Mouse (Mus musculus): Measurements from ENCODE around the gene B3gat1.

- TF ChIP-seq CTCF (IDR thresholded peaks at IDR 0.05; ENCODE audit: low read depth, low read length) (no peak), POLR2A (IDR thresholded peaks at IDR 0.05; ENCODE audit: extremely low read depth, insufficient read depth, low read length) (no peak)
Observed at GRCm38 (mm10) chr9:26805935-26806666, 72.6 kb downstream of the B3gat1 start, which contains the start of gene Glb1l2.
